Mouse (Mus musculus): ENCODE results near the gene Plk2. TPM values are rescaled to one million over a fixed set of nuclear protein-coding genes. Genes with fewer than 3 reads are reported as not detected.
A peak's percentile ranks its signal among the peaks of the same experiment; 100 is the strongest.
"Not testable (repeated sequence)": the region's sequence is repeated elsewhere in the genome, so short reads cannot be mapped to it uniquely, and the experiment has no call there.

Gene Plk2
- 147 and 196 TPM in 2 replicates for polyA plus RNA-seq (2014; fragmentation: Nextera tagmentation; extraction: Ambion mirVana)

DNA sequence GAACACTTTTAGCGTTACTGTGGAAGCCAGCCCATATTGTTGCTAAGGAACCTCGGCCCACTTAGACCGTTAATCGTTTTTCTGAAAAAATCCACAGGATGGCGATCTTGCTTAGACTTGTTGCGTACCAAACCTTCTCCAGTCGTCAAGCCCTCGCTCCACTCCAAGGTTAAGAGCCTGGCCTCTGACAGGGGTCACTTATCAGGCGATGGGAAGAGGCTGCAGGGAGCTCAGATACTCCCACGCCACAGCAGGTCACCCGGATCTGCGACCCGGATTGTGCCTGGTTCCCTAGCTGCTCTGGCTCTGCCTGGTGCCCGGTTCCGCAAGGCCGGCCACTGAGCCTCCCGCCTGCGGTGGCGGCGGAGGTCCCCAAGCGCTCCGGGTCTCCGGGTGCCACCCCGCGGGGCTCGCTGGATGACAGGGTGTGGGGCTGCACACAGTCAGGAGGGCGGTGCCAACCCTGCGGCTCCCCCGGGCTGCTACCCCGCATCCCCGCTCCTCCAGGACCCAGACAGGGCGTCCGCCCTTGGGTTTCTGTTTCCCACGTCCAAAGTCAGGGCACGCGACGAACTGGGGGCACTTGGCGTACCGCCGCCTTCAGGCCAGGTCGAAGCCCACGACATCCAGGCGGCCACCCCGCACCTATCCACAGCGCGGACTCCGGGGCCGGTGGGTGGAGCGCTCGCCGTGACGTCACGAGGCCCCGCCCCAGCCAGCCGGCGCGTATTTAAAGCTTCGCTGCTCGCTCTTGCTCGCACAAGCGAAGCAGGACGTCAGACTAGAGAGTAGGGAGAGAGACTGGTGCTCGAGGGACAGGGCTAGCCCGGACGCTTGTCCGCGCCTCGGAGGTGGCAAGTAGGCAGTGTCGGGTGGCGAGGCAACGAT lies at the start of gene Plk2:
Gene Plk2 (plus strand): TSS at position 756 of the 888 bp plus-strand sequence.
- H3K4me1 ChIP-seq (ENCODE audit: control insufficient read depth, insufficient read depth, low read length), result peaks cover 8% of the 10 kb centered on the region
- peak within 1 kb of the TSS; percentile 90 for H3K27ac ChIP-seq (replicated peaks; ENCODE audit: low read depth, low read length)
- no peaks in the 10 kb centered on the region for H3K27me3 ChIP-seq (ENCODE audit: control insufficient read depth, insufficient read depth, low read length)
- under 1% methylated on average over 71 of the region's 71 CpGs for WGBS
- peak within 1 kb of the TSS; percentile 80 for H3K4me3 ChIP-seq (replicated peaks; ENCODE audit: low read depth, low read length)
- H3K9ac ChIP-seq (replicated peaks; ENCODE audit: low read length), result peak within 1 kb of the TSS; percentile 95
- DNase-seq (peak; percentile 95), ATAC-seq (ENCODE audit: low FRiP score, low TSS enrichment) (peak; percentile 94)
- peaks cover 27% of the 10 kb centered on the region for H3K36me3 ChIP-seq (ENCODE audit: control insufficient read depth, insufficient read depth, low read length)
- H3K4me2 ChIP-seq (ENCODE audit: low read length), result peak within 1 kb of the TSS; percentile 98
- peaks cover 11% of the 10 kb centered on the region for H3K9me3 ChIP-seq (ENCODE audit: control insufficient read depth, low read length)

DNA sequence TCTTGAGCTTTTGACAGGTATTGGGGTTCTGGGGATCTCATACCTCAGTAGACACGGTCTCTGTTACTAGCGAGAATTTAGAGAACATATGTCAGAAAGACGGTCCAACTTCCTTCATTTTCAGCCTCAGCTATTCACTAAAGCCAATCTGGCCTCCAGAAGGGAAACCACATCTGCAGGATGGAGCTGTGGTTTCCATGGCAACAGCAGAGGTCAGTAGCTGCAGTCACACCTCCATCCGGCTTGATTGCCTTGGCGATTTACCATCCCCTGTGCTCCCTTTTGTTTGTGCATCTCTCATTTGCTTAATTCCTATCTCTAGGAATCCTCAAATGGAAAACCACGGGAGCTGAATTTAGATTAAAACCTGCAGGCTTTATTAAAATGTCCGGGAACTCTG lies 48.1 kb upstream of the Plk2 start:
- H3K4me2 ChIP-seq (ENCODE audit: low read length), result no peak overlapping the region
- no peaks in the 10 kb centered on the region for H3K9me3 ChIP-seq (ENCODE audit: control insufficient read depth, low read length)
- no peaks in the 10 kb centered on the region for H3K27me3 ChIP-seq (ENCODE audit: control insufficient read depth, insufficient read depth, low read length)
- peak overlapping the region; percentile 62 for H3K27ac ChIP-seq (replicated peaks; ENCODE audit: low read depth, low read length)
- ATAC-seq (ENCODE audit: low FRiP score, low TSS enrichment), result no peak
- H3K4me3 ChIP-seq (replicated peaks; ENCODE audit: low read depth, low read length), result no peak overlapping the region
- WGBS, result 12% methylated on average over 7 of the region's 7 CpGs
- peaks cover 6% of the 10 kb centered on the region for H3K4me1 ChIP-seq (ENCODE audit: control insufficient read depth, insufficient read depth, low read length)
- no peak overlapping the region for H3K9ac ChIP-seq (replicated peaks; ENCODE audit: low read length)
- DNase-seq, result peak; percentile 84
- H3K36me3 ChIP-seq (ENCODE audit: control insufficient read depth, insufficient read depth, low read length), result no peaks in the 10 kb centered on the region

- Histone ChIP-seq H3K36me3 (ENCODE audit: control insufficient read depth, insufficient read depth, low read length) (no peaks in the 10 kb centered on the region), H3K4me1 (ENCODE audit: control insufficient read depth, insufficient read depth, low read length) (peaks cover 6% of the 10 kb centered on the region), H3K9ac (replicated peaks; ENCODE audit: low read length) (no peak overlapping the region), H3K9me3 (ENCODE audit: control insufficient read depth, low read length) (no peaks in the 10 kb centered on the region), H3K4me3 (replicated peaks; ENCODE audit: low read depth, low read length) (no peak overlapping the region), H3K27me3 (ENCODE audit: control insufficient read depth, insufficient read depth, low read length) (no peaks in the 10 kb centered on the region), H3K27ac (replicated peaks; ENCODE audit: low read depth, low read length) (no peak overlapping the region), H3K4me2 (ENCODE audit: low read length) (no peak overlapping the region)
- no peak for ATAC-seq (ENCODE audit: low FRiP score, low TSS enrichment)
- 89% methylated on average over 6 of the region's 6 CpGs for WGBS
- no peak for DNase-seq
Measured at GRCm38 (mm10) chr13:110351051-110351450, 43.8 kb upstream of the Plk2 start.

GRCm38 (mm10) chr13:110356941-110357340 lies 37.9 kb upstream of the Plk2 start, which contains the start of gene Gapt:
Gene Gapt, minus strand, starts transcription at chr13:110357199.
- Histone ChIP-seq H3K9ac (replicated peaks; ENCODE audit: low read length) (no peak within 1 kb of the TSS), H3K36me3 (ENCODE audit: control insufficient read depth, insufficient read depth, low read length) (no peaks in the 10 kb centered on the region), H3K9me3 (ENCODE audit: control insufficient read depth, low read length) (no peaks in the 10 kb centered on the region), H3K27ac (replicated peaks; ENCODE audit: low read depth, low read length) (no peak within 1 kb of the TSS), H3K4me1 (ENCODE audit: control insufficient read depth, insufficient read depth, low read length) (no peaks in the 10 kb centered on the region), H3K4me2 (ENCODE audit: low read length) (no peak within 1 kb of the TSS), H3K27me3 (ENCODE audit: control insufficient read depth, insufficient read depth, low read length) (no peaks in the 10 kb centered on the region), H3K4me3 (replicated peaks; ENCODE audit: low read depth, low read length) (no peak within 1 kb of the TSS)
- no peak for DNase-seq
- no peak for ATAC-seq (ENCODE audit: low FRiP score, low TSS enrichment)
- WGBS, result 95% methylated on average over 2 of the region's 2 CpGs

DNA sequence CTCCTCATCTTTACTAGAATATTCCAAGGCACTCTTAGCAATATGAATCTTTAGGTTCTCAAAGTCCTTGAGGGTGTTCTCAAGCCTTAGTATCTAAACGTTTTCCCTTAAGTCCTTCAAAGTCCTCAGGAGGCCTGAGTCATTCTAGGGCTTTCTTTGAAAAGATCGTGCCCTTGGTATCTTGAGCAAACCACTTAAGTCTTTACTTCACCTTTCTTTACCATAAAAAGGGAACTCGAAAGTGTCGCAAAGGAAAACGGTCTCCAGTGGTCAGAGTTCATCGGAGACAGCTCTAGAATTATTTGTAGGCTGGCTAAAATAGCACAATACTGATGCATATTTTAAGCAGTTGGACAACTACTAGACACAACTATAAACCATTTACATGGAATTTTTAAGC lies 31.1 kb upstream of the Plk2 start:
- Histone ChIP-seq H3K9me3 (ENCODE audit: control insufficient read depth, low read length) (no peaks in the 10 kb centered on the region), H3K36me3 (ENCODE audit: control insufficient read depth, insufficient read depth, low read length) (no peaks in the 10 kb centered on the region), H3K4me2 (ENCODE audit: low read length) (no peak overlapping the region), H3K4me1 (ENCODE audit: control insufficient read depth, insufficient read depth, low read length) (no peaks in the 10 kb centered on the region), H3K9ac (replicated peaks; ENCODE audit: low read length) (no peak overlapping the region), H3K27ac (replicated peaks; ENCODE audit: low read depth, low read length) (no peak overlapping the region), H3K27me3 (ENCODE audit: control insufficient read depth, insufficient read depth, low read length) (no peaks in the 10 kb centered on the region), H3K4me3 (replicated peaks; ENCODE audit: low read depth, low read length) (no peak overlapping the region)
- WGBS, result 90% methylated on average over 6 of the region's 6 CpGs
- DNase-seq, result no peak
- no peak for ATAC-seq (ENCODE audit: low FRiP score, low TSS enrichment)

DNA sequence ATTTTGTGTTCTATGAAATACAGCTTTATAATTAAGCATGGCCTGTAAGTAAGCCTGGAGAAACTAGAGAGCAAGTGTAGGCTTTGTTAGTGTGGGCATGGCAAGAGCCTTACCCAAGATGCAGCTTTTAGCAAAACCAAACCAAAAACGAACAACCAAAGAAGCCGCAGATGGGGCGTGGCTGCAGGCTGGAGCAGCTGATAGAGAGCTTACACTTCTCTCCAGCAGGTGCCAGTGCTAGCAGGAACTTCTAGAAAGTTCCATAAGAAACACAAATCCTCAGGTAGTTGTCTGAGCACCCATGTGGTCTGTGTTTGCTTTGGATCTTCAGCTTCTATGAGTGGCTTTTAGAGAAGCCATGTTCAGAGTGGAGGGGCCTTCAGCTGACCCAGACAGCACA lies 28.4 kb upstream of the Plk2 start:
- 95% methylated on average over 3 of the region's 3 CpGs for WGBS

DNA sequence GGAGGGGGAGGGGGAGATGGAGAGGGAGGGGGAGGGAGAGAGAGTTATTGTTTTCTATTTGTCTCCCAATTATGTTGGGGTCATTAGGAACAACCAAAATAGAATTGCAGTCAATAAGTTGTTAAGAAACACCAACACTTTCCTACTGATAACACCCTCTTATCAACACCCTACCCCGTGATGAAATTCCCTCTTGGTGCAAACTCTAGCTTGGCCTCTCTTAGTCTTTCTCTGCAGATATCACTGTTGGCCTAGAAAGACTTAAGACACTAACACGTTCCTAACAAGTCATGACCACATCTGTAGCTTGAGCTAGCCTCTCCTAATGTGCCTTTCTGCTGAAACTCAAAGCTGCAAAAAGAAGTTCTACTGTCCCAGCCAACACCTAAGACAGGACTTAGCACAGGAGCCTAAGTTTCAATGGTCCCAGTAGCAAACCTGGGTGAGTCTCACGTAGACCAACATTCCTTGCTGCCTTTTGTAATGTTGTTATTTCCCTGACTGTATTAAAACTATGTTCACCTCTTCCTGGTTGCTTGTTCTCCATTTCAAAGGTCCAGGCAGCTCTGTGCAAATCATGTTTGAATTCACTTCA lies 26.8 kb upstream of the Plk2 start:
- DNase-seq, result no peak
- no peak for ATAC-seq (ENCODE audit: low FRiP score, low TSS enrichment)
- Histone ChIP-seq H3K27me3 (ENCODE audit: control insufficient read depth, insufficient read depth, low read length) (no peaks in the 10 kb centered on the region), H3K9ac (replicated peaks; ENCODE audit: low read length) (no peak overlapping the region), H3K27ac (replicated peaks; ENCODE audit: low read depth, low read length) (no peak overlapping the region), H3K4me2 (ENCODE audit: low read length) (no peak overlapping the region), H3K9me3 (ENCODE audit: control insufficient read depth, low read length) (no peaks in the 10 kb centered on the region), H3K36me3 (ENCODE audit: control insufficient read depth, insufficient read depth, low read length) (no peaks in the 10 kb centered on the region), H3K4me1 (ENCODE audit: control insufficient read depth, insufficient read depth, low read length) (no peaks in the 10 kb centered on the region), H3K4me3 (replicated peaks; ENCODE audit: low read depth, low read length) (no peak overlapping the region)
- 90% methylated on average over 3 of the region's 3 CpGs for WGBS

More for the DNA sequence above, 28.4 kb upstream of the Plk2 start:
- DNase-seq (no peak), ATAC-seq (ENCODE audit: low FRiP score, low TSS enrichment) (no peak)
- H3K9ac ChIP-seq (replicated peaks; ENCODE audit: low read length), result no peak overlapping the region
- no peaks in the 10 kb centered on the region for H3K36me3 ChIP-seq (ENCODE audit: control insufficient read depth, insufficient read depth, low read length)
- H3K4me2 ChIP-seq (ENCODE audit: low read length), result no peak overlapping the region
- H3K27me3 ChIP-seq (ENCODE audit: control insufficient read depth, insufficient read depth, low read length), result no peaks in the 10 kb centered on the region
- H3K27ac ChIP-seq (replicated peaks; ENCODE audit: low read depth, low read length), result no peak overlapping the region
- no peaks in the 10 kb centered on the region for H3K9me3 ChIP-seq (ENCODE audit: control insufficient read depth, low read length)
- H3K4me1 ChIP-seq (ENCODE audit: control insufficient read depth, insufficient read depth, low read length), result no peaks in the 10 kb centered on the region
- no peak overlapping the region for H3K4me3 ChIP-seq (replicated peaks; ENCODE audit: low read depth, low read length)

GRCm38 (mm10) chr13:110368556-110369040 lies 26.2 kb upstream of the Plk2 start:
- H3K27me3 ChIP-seq (ENCODE audit: control insufficient read depth, insufficient read depth, low read length); H3K4me2 ChIP-seq (ENCODE audit: low read length); H3K27ac ChIP-seq (replicated peaks; ENCODE audit: low read depth, low read length); H3K9me3 ChIP-seq (ENCODE audit: control insufficient read depth, low read length); H3K36me3 ChIP-seq (ENCODE audit: control insufficient read depth, insufficient read depth, low read length); H3K4me3 ChIP-seq (replicated peaks; ENCODE audit: low read depth, low read length); H3K4me1 ChIP-seq (ENCODE audit: control insufficient read depth, insufficient read depth, low read length); H3K9ac ChIP-seq (replicated peaks; ENCODE audit: low read length): not testable (repeated sequence)
- ATAC-seq (ENCODE audit: low FRiP score, low TSS enrichment) (peak; percentile 48; the same call in 1 of the 2 replicates), DNase-seq (peak; percentile 87)
- 50% methylated on average over 6 of the region's 6 CpGs for WGBS

Measured in midbrain, embryonic 14.5 days (tissue).